Mouse (Mus musculus) heart, adult 2 months (tissue): ENCODE results near the gene Vash2. TPM values are rescaled to one million over a fixed set of nuclear protein-coding genes. Genes with fewer than 3 reads are reported as not detected.
A peak's percentile ranks its signal among the peaks of the same experiment; 100 is the strongest.

Source experiments
- DNase-seq, 2 experiments: peaks; one replicate each; pipeline ENCODE4 v3.0.0; 2021
- H3K27ac ChIP-seq: fragments of 200-600 bp; 2 replicates; pipeline ENCODE4 v1.8.1; 2022
- H3K27me3 ChIP-seq: fragments of 200-500 bp; 2 replicates; pipeline ENCODE4 v1.6.1; 2012; ENCODE audit warnings: mild to moderate bottlenecking, low read length, inconsistent platforms, mixed read lengths; ENCODE audit not compliant: control insufficient read depth, insufficient read depth
- H3K36me3 ChIP-seq: fragments of 200-500 bp; 2 replicates; pipeline ENCODE4 v1.6.1; 2012; ENCODE audit warnings: low read length, inconsistent platforms; ENCODE audit not compliant: control insufficient read depth, insufficient read depth
- H3K4me1 ChIP-seq: fragments of 200-500 bp; 2 replicates; pipeline ENCODE4 v1.6.1; 2011; ENCODE audit warnings: low read length; ENCODE audit not compliant: control insufficient read depth, insufficient read depth
- H3K4me3 ChIP-seq: fragments of 200-600 bp; 2 replicates; pipeline ENCODE4 v1.8.1; 2022
- H3K79me2 ChIP-seq: fragments of 200-500 bp; replicated peaks from 2 replicates; pipeline ENCODE4 v1.6.1; 2012; ENCODE audit warnings: mild to moderate bottlenecking, inconsistent platforms, low read length, moderate library complexity, mixed read lengths; ENCODE audit not compliant: control insufficient read depth, insufficient read depth
- H3K9ac ChIP-seq: fragments of 200-500 bp; 2 replicates; pipeline ENCODE4 v1.6.1; 2012; ENCODE audit warnings: low read depth, mild to moderate bottlenecking, control low read depth, inconsistent platforms, low read length, mixed read lengths
- CTCF ChIP-seq: fragments of 200-600 bp; IDR thresholded peaks from 2 replicates; pipeline ENCODE4 v1.8.1; 2022; ENCODE audit warnings: antibody characterized with exemption, mild to moderate bottlenecking, moderate library complexity
- EP300 ChIP-seq: fragments of 200-500 bp; IDR thresholded peaks from 2 replicates; pipeline ENCODE4 v1.6.1; 2011; ENCODE audit warnings: low read depth, low read length, control low read depth; ENCODE audit not compliant: insufficient read depth
- POLR2A ChIP-seq: fragments of 200-500 bp; IDR thresholded peaks from 2 replicates; pipeline ENCODE4 v1.6.1; 2011; ENCODE audit warnings: mild to moderate bottlenecking, low read depth, low read length, control low read depth; ENCODE audit not compliant: insufficient read depth
- WGBS: fragments of 180-500 bp; shearing (Covaris S2); methylation state at CpG from one replicate; pipeline ENCODE4 v1.1.7; 2018; 5-methylcytosine and 5-hydroxymethylcytosine counted together
- intact Hi-C: fragments of 180-260 bp; cut with DNase I; formaldehyde crosslinking; loops from one replicate; pipeline ENCODE4 v1.15.1; 2025
- polyA plus RNA-seq: library from polyadenylated mRNA; depleted of rRNA; stranded (reverse); fragments of >200 nt; gene quantifications from 2 replicates; pipeline ENCODE4 v1.2.3, GENCODE M21; 2012; rRNA removed
- total RNA-seq, 2 experiments: library from RNA; stranded (reverse); gene quantifications; 2 replicates each; pipeline ENCODE4 v1.2.3; 2021

The Vash2 gene
- total and polyA plus RNA-seq, 3 experiments, result 0.27 to 0.41 (median 0.31) TPM

DNA sequence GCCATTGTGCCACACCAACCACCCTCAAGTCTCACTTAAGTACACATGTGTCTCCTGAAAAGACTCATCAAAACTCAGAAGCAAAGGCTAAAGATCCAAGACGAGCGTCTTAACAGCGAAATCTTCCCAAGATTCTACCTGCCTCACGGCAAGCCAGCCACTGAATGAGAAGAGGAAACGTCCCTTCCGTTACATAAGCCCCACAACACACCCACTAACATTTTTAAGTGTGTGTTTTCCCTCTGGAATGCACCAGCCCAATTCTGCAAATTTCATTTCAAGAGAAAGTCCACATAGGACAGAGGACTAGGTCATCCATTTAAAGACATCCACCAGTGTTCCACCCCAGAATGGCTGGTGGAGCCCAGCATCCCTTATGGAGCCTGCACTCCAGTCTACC lies 68.3 kb downstream of the Vash2 start:
- intact Hi-C loops, result no loop called here
- DNase-seq, result no peak
- no peak overlapping the region; the same call in 1 of the 2 replicates for H3K27ac ChIP-seq

DNA sequence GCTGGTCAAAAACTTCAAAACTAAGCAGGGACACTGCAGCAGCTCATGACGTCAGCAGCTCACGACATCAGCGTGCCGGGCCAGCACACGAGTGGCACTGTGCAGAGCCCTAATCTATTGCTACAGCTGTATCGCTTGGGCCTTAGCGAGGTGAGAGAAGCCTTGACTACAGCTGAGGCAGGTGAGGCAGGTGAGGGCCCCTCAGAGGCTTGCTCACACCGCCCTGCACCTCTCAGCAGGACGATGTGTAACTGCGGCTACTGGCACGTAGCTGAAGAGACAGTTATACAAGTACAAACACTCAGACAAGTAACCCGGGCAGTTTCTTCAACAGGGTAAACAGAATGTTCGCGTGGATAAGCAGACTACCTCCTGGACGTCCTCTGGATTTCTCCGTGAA lies 74.4 kb downstream of the Vash2 start:
- no peak for DNase-seq
- WGBS, result 90% methylated on average over 16 of the region's 16 CpGs
- H3K4me1 ChIP-seq, result no peaks in the 10 kb centered on the region
- H3K9ac ChIP-seq, result no peak overlapping the region
- intact Hi-C loops, result no loop called here
- H3K36me3 ChIP-seq, result no peaks in the 10 kb centered on the region
- H3K27ac ChIP-seq, result no peak overlapping the region
- no peak for TF ChIP-seq EP300
- no peak for TF ChIP-seq POLR2A
- TF ChIP-seq CTCF, result no peak
- no peak overlapping the region for H3K4me3 ChIP-seq
- no peaks in the 10 kb centered on the region for H3K27me3 ChIP-seq
- H3K79me2 ChIP-seq, result no peaks in the 10 kb centered on the region

More for the DNA sequence above, 68.3 kb downstream of the Vash2 start:
- WGBS, result 58% methylated on average over 6 of the region's 6 CpGs
- no peak for TF ChIP-seq EP300
- TF ChIP-seq CTCF, result no peak
- no peak for TF ChIP-seq POLR2A
- peak overlapping the region; percentile 67; the same call in 1 of the 2 replicates for H3K9ac ChIP-seq
- H3K36me3 ChIP-seq, result no peaks in the 10 kb centered on the region
- H3K4me3 ChIP-seq, result peak overlapping the region; percentile 67
- no peaks in the 10 kb centered on the region for H3K79me2 ChIP-seq
- H3K4me1 ChIP-seq, result peaks cover 3% of the 10 kb centered on the region
- H3K27me3 ChIP-seq, result no peaks in the 10 kb centered on the region

GRCm38 (mm10) chr1:190904136-190904535 lies 75.0 kb downstream of the Vash2 start:
- Histone ChIP-seq H3K27me3 (no peaks in the 10 kb centered on the region), H3K27ac (no peak overlapping the region), H3K4me1 (no peaks in the 10 kb centered on the region), H3K79me2 (no peaks in the 10 kb centered on the region), H3K9ac (no peak overlapping the region), H3K36me3 (no peaks in the 10 kb centered on the region), H3K4me3 (no peak overlapping the region)
- intact Hi-C loops, result no loop called here
- 96% methylated on average over 3 of the region's 3 CpGs for WGBS
- TF ChIP-seq POLR2A (no peak), EP300 (no peak), CTCF (no peak)
- DNase-seq, result no peak

DNA sequence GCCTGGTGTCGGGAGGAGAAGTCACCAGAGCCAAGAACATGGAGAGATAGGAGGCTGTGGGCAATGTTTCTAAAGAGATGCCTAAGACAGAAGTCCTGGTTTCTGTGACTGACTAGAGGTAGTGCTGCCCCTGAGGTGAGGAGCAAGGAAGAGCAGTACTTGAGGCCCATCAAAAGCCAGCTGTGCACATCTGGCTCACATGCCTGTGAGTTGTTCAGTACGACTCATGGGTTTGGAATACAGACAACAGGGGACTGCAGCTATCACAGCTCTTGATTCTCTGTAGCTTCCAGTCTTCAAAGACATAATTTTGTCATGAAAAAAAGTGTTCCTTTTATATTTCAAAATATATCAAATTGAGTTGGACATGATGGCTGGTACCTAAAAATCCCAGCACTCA lies 78.0 kb downstream of the Vash2 start:
- H3K36me3 ChIP-seq, result no peaks in the 10 kb centered on the region
- H3K79me2 ChIP-seq, result no peaks in the 10 kb centered on the region
- H3K9ac ChIP-seq, result no peak overlapping the region
- H3K27ac ChIP-seq, result no peak overlapping the region
- no peak for DNase-seq
- H3K27me3 ChIP-seq, result no peaks in the 10 kb centered on the region
- intact Hi-C loops, result no loop called here
- WGBS, result 42% methylated on average over 2 of the region's 2 CpGs
- no peaks in the 10 kb centered on the region for H3K4me1 ChIP-seq
- TF ChIP-seq EP300, result no peak
- no peak for TF ChIP-seq CTCF
- TF ChIP-seq POLR2A, result no peak
- no peak overlapping the region for H3K4me3 ChIP-seq

GRCm38 (mm10) chr1:190898899-190899575 lies 80.1 kb downstream of the Vash2 start:
- 70% methylated on average over 9 of the region's 9 CpGs for WGBS
- Histone ChIP-seq H3K4me3 (no peak overlapping the region), H3K9ac (no peak overlapping the region), H3K79me2 (no peaks in the 10 kb centered on the region), H3K36me3 (no peaks in the 10 kb centered on the region), H3K27me3 (no peaks in the 10 kb centered on the region), H3K4me1 (no peaks in the 10 kb centered on the region), H3K27ac (no peak overlapping the region)
- TF ChIP-seq CTCF (no peak), POLR2A (no peak), EP300 (no peak)
- no peak for DNase-seq
- intact Hi-C loops, result no loop called here

DNA sequence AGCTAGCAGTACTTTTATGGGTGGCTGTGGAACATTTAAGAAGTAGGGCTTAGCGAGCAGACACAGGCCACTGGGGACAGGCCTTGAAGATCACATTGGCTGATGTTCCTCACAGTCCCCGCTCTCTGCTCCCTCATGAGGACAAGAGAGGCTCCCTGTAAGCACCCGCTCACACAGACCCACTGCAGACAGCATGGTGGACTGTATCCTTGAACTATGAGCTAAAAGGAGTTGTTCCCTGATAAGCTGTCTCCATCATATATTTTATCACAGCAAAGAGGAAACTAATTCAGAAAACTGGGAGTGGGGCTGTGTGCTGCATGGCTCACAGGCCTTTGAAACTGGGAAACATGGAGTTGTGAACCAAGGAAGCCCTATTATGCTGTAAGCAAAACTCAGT lies 80.9 kb downstream of the Vash2 start:
- intact Hi-C loops, result no loop called here
- H3K4me1 ChIP-seq, result no peaks in the 10 kb centered on the region
- no peak for DNase-seq
- TF ChIP-seq POLR2A, result no peak
- TF ChIP-seq CTCF, result no peak
- TF ChIP-seq EP300, result no peak
- no peaks in the 10 kb centered on the region for H3K79me2 ChIP-seq
- WGBS, result 89% methylated on average over 3 of the region's 3 CpGs
- no peaks in the 10 kb centered on the region for H3K36me3 ChIP-seq
- H3K27me3 ChIP-seq, result no peaks in the 10 kb centered on the region
- no peak overlapping the region for H3K4me3 ChIP-seq
- no peak overlapping the region for H3K9ac ChIP-seq
- H3K27ac ChIP-seq, result no peak overlapping the region

Other genes with a start within 250 kb of the Vash2 start
- gene Rps6kc1, start 67.5 kb downstream of the Vash2 start, total RNA-seq, result 10 to 100 TPM; 15.6 to 18.9 TPM
- gene Rps6kc1, start 67.5 kb downstream of the Vash2 start, polyA plus RNA-seq, result 6.9 and 9.3 TPM in 2 replicates
- 10 to 100 TPM; 27.7 to 28.0 TPM for gene Angel2, start 54.2 kb downstream of the Vash2 start, total RNA-seq
- 18.5 and 23.8 TPM in 2 replicates for gene Angel2, start 54.2 kb downstream of the Vash2 start, polyA plus RNA-seq
- gene Flvcr1, start 46.9 kb upstream of the Vash2 start, total RNA-seq, result 1 to 10 TPM; 4.2 to 4.7 TPM
- gene Flvcr1, start 46.9 kb upstream of the Vash2 start, polyA plus RNA-seq, result 4.6 and 6.6 TPM in 2 replicates
- not detected for gene Spata45, start 57.3 kb upstream of the Vash2 start, total RNA-seq
- gene Spata45, start 57.3 kb upstream of the Vash2 start, polyA plus RNA-seq, result not detected in 2 replicates
- gene Tatdn3, start 83.6 kb upstream of the Vash2 start, total RNA-seq, result 10 to 100 TPM; 14.3 to 14.6 TPM
- gene Tatdn3, start 83.6 kb upstream of the Vash2 start, polyA plus RNA-seq, result 11.9 and 25.6 TPM in 2 replicates
- under 1 TPM; 0.16 to 0.18 TPM for gene Nsl1, start 83.7 kb upstream of the Vash2 start, total RNA-seq
- 0.18 and 0.20 TPM in 2 replicates for gene Nsl1, start 83.7 kb upstream of the Vash2 start, polyA plus RNA-seq
- under 1 TPM in 1 of 2 experiments, not detected in 1; 0.60 TPM for gene Batf3, start 118.6 kb upstream of the Vash2 start, total RNA-seq
- gene Batf3, start 118.6 kb upstream of the Vash2 start, polyA plus RNA-seq, result 1.3 and 1.8 TPM in 2 replicates
- not detected for gene Fam71a, start 185.5 kb upstream of the Vash2 start, total RNA-seq
- not detected in 2 replicates for gene Fam71a, start 185.5 kb upstream of the Vash2 start, polyA plus RNA-seq
- 10 to 100 TPM; 11.0 to 11.5 TPM for gene Atf3, start 238.7 kb upstream of the Vash2 start, total RNA-seq
- 3.6 and 7.1 TPM in 2 replicates for gene Atf3, start 238.7 kb upstream of the Vash2 start, polyA plus RNA-seq